Mouse (Mus musculus): ENCODE data around the gene 4933424G06Rik. TPM values are rescaled to one million over a fixed set of nuclear protein-coding genes. Genes with fewer than 3 reads are reported as not detected.

4933424G06Rik gene
- under 1 TPM in 1 of 2 experiments, not detected in 1; 0.99 TPM for total RNA-seq (2023)

DNA sequence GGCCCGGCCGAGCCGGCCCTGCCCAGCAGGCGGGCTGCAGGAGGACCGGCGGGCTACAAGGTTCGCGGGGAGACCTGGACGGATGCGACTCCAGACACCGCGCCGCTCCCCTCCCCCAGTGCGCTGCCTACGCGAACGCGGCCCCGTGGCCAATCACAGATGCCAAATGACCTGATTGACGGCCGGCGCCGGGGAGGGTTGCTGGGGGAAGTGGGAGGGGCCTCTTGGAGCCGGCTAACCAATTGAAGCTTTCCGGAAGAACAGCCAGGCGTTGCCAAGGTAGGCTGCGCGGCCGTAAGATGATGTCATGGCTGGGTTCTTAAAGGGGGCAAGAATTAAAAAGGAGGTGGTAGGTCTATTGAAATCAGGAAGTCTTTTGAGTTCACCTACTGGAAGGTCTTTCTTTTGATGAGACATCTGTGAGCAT lies at the start of gene 4933424G06Rik:
TSS of gene 4933424G06Rik (plus strand) at position 296 of the 427 bp plus-strand sequence.

GRCm38 (mm10) chr1:36682620-36683355 lies 27.2 kb upstream of the 4933424G06Rik start, which contains the start of gene Fam178b:
Fam178b (minus strand) TSS chr1:36683183.

GRCm38 (mm10) chr1:36691271-36692155 lies 18.4 kb upstream of the 4933424G06Rik start, which contains the start of gene Cox5b:
Cox5b (plus strand) TSS chr1:36691449.

GRCm38 (mm10) chr1:36714311-36714710 lies 4.4 kb downstream of the 4933424G06Rik start, which contains the start of gene Actr1b:
Actr1b (minus strand) TSS chr1:36714422.

DNA sequence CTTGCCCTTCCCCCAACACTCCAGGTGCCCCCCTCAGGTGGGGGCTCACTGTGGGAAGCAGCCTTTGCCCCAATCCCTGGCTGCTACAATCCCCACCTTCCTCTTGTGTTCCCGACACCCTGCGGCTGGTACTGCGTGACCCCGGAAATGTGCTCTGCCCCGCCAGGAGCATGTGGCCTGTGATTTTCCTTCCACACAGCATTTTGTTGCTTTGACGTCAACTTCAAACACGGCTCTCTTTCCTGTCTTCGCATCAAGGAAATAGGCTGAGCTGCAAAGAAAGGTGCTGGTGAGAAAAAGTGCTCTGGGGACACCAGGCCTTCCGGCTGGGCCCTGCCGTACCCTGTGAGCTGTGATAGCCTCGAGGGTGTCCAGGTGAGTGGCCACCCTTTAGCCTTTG lies 51.6 kb downstream of the 4933424G06Rik start, which contains the start of gene Zap70:
TSS of gene Zap70 (plus strand) at position 231 of the 400 bp plus-strand sequence.

Other genes starting within 250 kb of the 4933424G06Rik start
- gene Cnnm4, start 238.5 kb upstream of the 4933424G06Rik start, total RNA-seq (2023): 10 to 100 TPM; 13.8 to 20.3 TPM
- 10 to 100 TPM; 50.9 to 51.0 TPM for gene Cnnm3, start 198.3 kb upstream of the 4933424G06Rik start, total RNA-seq (2023)
- 10 to 100 TPM; 33.3 to 33.7 TPM for gene Ankrd23, start 173.3 kb upstream of the 4933424G06Rik start, total RNA-seq (2023)
- not detected for gene Gm42417, start 170.7 kb upstream of the 4933424G06Rik start, total RNA-seq (2023)
- gene Ankrd39, start 162.7 kb upstream of the 4933424G06Rik start, total RNA-seq (2023): 10 to 100 TPM; 25.6 to 29.5 TPM
- 1 to 10 TPM in 1 of 2 experiments, under 1 TPM in 1; 0.99 to 1.1 TPM for gene Sema4c, start 151.8 kb upstream of the 4933424G06Rik start, total RNA-seq (2023)
- gene Fam178b, start 27.0 kb upstream of the 4933424G06Rik start, total RNA-seq (2023): not detected
- gene Cox5b, start 18.7 kb upstream of the 4933424G06Rik start, total RNA-seq (2023): 100 to 1,000 TPM; 206 to 247 TPM
- 100 to 1,000 TPM; 160 TPM for gene Actr1b, start 4.3 kb downstream of the 4933424G06Rik start, total RNA-seq (2023)
- 100 to 1,000 TPM; 232 to 237 TPM for gene Zap70, start 51.6 kb downstream of the 4933424G06Rik start, total RNA-seq (2023)
- 10 to 100 TPM; 71.3 to 72.3 TPM for gene Tmem131, start 233.5 kb downstream of the 4933424G06Rik start, total RNA-seq (2023)

Measured in T-cell, adult 66 days (primary cell).